Mouse (Mus musculus) cerebellum, postnatal 10 days (tissue): ENCODE results near the gene A030005K14Rik.

Experiments
- DNase-seq, 2 experiments: peaks; one replicate each; pipeline ENCODE4 v3.0.0; 2021; ENCODE audit warnings: mixed read lengths in 2 of 2

The A030005K14Rik gene

DNA sequence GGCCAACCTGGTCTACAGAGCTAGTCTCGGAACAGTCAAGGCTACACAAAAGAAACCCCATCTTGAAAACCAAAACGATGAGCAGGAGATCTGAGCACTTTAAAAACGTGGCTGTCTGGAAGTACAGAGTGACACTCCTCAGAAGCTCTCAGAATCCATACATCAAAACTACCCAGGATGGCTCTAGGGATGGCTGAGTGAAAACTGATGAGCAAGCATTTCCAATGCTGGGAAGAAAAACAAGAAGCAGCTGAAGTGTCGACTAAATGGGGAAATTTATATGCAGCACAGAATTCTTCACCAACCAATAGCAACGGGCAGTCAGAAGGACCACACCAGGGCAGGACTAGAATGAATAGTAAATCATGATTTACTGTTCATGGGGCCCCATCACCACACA, 24.7 kb downstream of the A030005K14Rik start:
- no peak for DNase-seq

GRCm38 (mm10) chr1:83032508-83032907, 26.7 kb downstream of the A030005K14Rik start:
- DNase-seq: no peak

DNA sequence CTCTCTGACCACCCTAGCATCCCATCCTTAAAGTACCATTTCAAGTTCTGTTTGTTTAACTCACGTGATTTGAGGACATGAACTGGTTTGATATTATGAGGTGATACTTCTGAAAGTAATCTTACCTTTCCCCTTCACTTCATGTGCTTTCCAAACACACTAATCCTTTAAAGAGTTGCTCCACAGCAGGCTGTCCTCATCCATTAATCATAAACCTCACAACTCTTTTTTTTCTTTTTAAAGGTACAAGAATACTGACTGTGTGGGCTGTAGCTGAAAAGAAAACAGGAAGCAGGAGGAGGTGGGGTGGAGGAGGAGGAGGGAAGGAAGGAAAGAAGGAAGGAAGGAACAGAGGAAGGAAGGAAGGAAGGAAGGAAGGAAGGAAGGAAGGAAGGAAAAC, 27.2 kb downstream of the A030005K14Rik start:
- DNase-seq: no peak

- DNase-seq: no peak
Observed at GRCm38 (mm10) chr1:83016556-83016955, 42.6 kb downstream of the A030005K14Rik start.

- DNase-seq: no peak
Observed at GRCm38 (mm10) chr1:83015329-83015879, 43.8 kb downstream of the A030005K14Rik start.

- DNase-seq: no peak
Observed at GRCm38 (mm10) chr1:83014477-83014876, 44.7 kb downstream of the A030005K14Rik start.
